Mouse (Mus musculus) neural tube, embryonic 14.5 days (tissue): Measurements from ENCODE around the gene Abhd17a. TPM values are rescaled to one million over a fixed set of nuclear protein-coding genes. Genes with fewer than 3 reads are reported as not detected.

Experiments used
- ATAC-seq: fragments of 200-750 bp; cut with Nextera tagmentation; 2 replicates; pipeline ENCODE4 v1.8.0; 2017; ENCODE audit warnings: low read depth, mild to moderate bottlenecking, moderate TSS enrichment, moderate library complexity
- H3K27ac ChIP-seq: fragments of 300-500 bp; sonication (generic); 2 replicates; pipeline ENCODE4 v1.5.1; 2014; ENCODE audit warnings: low read depth, mild to moderate bottlenecking, control low read depth, low read length, moderate library complexity, mixed read lengths
- H3K27me3 ChIP-seq: fragments of 300-500 bp; sonication (generic); 2 replicates; pipeline ENCODE4 v1.6.1; 2014; ENCODE audit warnings: low read length; ENCODE audit not compliant: control insufficient read depth, insufficient read depth
- H3K36me3 ChIP-seq: fragments of 300-500 bp; sonication (generic); 2 replicates; pipeline ENCODE4 v1.6.1; 2014; ENCODE audit warnings: low read length, mixed read lengths; ENCODE audit not compliant: control insufficient read depth, insufficient read depth
- H3K4me1 ChIP-seq: fragments of 300-500 bp; sonication (generic); 2 replicates; pipeline ENCODE4 v1.6.1; 2014; ENCODE audit warnings: low read length; ENCODE audit not compliant: control insufficient read depth, insufficient read depth
- H3K4me2 ChIP-seq: fragments of 300-500 bp; sonication (generic); 2 replicates; pipeline ENCODE4 v1.6.1; 2014; ENCODE audit warnings: mild to moderate bottlenecking, low read depth, low read length, control low read depth
- H3K4me3 ChIP-seq: fragments of 300-500 bp; sonication (generic); 2 replicates; pipeline ENCODE4 v1.5.1; 2014; ENCODE audit warnings: low read depth, low read length, control low read depth, mixed read lengths
- H3K9ac ChIP-seq: fragments of 300-500 bp; sonication (generic); replicated peaks from 2 replicates; pipeline ENCODE4 v1.6.1; 2014; ENCODE audit warnings: low read depth, mild to moderate bottlenecking, control low read depth, low read length, mixed read lengths
- H3K9me3 ChIP-seq: fragments of 300-500 bp; sonication (generic); 2 replicates; pipeline ENCODE4 v1.6.1; 2016; ENCODE audit warnings: low read length; ENCODE audit not compliant: control insufficient read depth
- WGBS: fragments of 180-500 bp; shearing (Covaris S2); extraction: QIAGEN DNeasy Blood & Tissue Kit; methylation state at CpG from one replicate; pipeline ENCODE4 v1.1.7; 2014; 5-methylcytosine and 5-hydroxymethylcytosine counted together
- polyA plus RNA-seq: library from polyadenylated mRNA; unstranded; fragments of >200 nt; fragmentation: Nextera tagmentation; extraction: Ambion mirVana; gene quantifications from 2 replicates; pipeline ENCODE4 v1.2.1, GENCODE M21; 2014

Abhd17a gene
- polyA plus RNA-seq, 1 experiment from 2014 or later: 155 TPM

GRCm38 (mm10) chr10:80583047-80583446, 7.1 kb downstream of the Abhd17a start:
- ATAC-seq: no peak
- 88% methylated on average over 5 of the region's 5 CpGs for WGBS
- Histone ChIP-seq H3K27me3 (no peaks in the 10 kb centered on the region), H3K4me2 (no peak overlapping the region), H3K9me3 (no peaks in the 10 kb centered on the region), H3K9ac (no peak overlapping the region), H3K4me1 (peaks cover 3% of the 10 kb centered on the region), H3K27ac (no peak overlapping the region), H3K4me3 (no peak overlapping the region), H3K36me3 (0 out of 2 replicates have a peak, but pooled peaks cover 6% of the 10 kb centered on the region)

- Histone ChIP-seq H3K9ac (peak overlapping the region; percentile 22; the same call in 1 of the 2 replicates), H3K27me3 (no peaks in the 10 kb centered on the region; the same call in 1 of the 2 replicates), H3K4me2 (0 out of 2 replicates have a peak overlapping the region, but pooled peaks have one; percentile 94), H3K36me3 (no peaks in the 10 kb centered on the region), H3K4me3 (no peak overlapping the region), H3K9me3 (no peaks in the 10 kb centered on the region), H3K4me1 (peaks cover 18% of the 10 kb centered on the region), H3K27ac (no peak overlapping the region)
- ATAC-seq: no peak
- WGBS: 9% methylated on average over 8 of the region's 8 CpGs
Measured at GRCm38 (mm10) chr10:80578911-80579310, 11.2 kb downstream of the Abhd17a start.

GRCm38 (mm10) chr10:80578131-80578750, 11.9 kb downstream of the Abhd17a start:
- Histone ChIP-seq H3K9me3 (no peaks in the 10 kb centered on the region), H3K4me3 (peak overlapping the region; percentile 76), H3K4me1 (peaks cover 22% of the 10 kb centered on the region), H3K9ac (peak overlapping the region; percentile 76), H3K27me3 (no peaks in the 10 kb centered on the region; the same call in 1 of the 2 replicates), H3K36me3 (no peaks in the 10 kb centered on the region), H3K27ac (peak overlapping the region; percentile 85), H3K4me2 (peak overlapping the region; percentile 94)
- peak; percentile 16 for ATAC-seq
- 1% methylated on average over 29 of the region's 29 CpGs for WGBS

- Histone ChIP-seq H3K27me3 (no peaks in the 10 kb centered on the region; the same call in 1 of the 2 replicates), H3K4me1 (peaks cover 22% of the 10 kb centered on the region), H3K9me3 (no peaks in the 10 kb centered on the region), H3K36me3 (no peaks in the 10 kb centered on the region), H3K4me3 (peak within 1 kb of the TSS; percentile 76), H3K4me2 (peak within 1 kb of the TSS; percentile 94), H3K9ac (peak within 1 kb of the TSS; percentile 76), H3K27ac (peak within 1 kb of the TSS; percentile 85)
- peak; percentile 75 for ATAC-seq
- under 1% methylated on average over 67 of the region's 97 CpGs for WGBS
Measured at GRCm38 (mm10) chr10:80577195-80578130, 12.7 kb downstream of the Abhd17a start, which contains the start of gene Klf16. Gene Klf16 (minus strand): TSS chr10:80577321.

DNA sequence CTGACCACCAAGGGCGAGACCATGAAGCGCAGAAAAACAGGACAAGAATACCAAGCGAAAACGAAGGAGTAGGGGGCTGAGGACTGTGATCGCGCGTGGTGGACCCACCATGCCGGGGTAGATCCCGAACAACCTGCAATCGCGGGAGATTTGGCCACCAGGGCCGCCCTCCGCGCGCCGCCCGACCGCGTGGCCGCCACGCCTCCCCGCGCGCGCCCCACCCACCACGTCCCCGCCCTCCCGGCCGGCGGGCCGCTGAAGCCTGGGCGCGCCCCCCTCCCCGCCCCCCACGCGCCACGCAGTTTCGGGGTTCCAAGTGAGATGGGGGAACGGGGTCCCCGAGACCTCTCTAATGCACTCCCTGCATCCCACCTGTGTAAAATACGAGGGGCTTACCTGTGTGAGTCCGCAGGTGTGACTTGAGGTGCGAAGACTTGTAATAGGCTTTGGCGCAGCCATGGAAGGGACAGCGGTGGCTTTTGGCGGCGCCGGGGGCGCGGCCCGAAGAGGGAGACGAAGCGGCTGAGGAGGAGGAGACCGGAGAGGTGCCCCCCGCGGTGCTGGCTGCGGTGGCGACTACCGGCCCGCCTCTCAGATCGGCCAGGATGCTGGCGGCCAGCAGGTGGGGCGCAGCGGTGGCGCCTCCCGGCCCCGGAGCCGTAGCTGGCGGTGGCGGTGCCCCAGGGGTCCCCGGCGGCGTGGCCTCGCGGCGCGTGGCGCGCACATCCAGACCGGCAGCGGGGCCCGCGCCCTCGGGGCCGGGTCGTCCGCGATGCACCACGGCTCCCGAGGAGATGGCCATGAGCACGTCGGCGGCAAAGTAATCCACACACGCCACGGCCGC, 13.6 kb downstream of the Abhd17a start:
- H3K9ac ChIP-seq: peak overlapping the region; percentile 76
- H3K9me3 ChIP-seq: no peaks in the 10 kb centered on the region
- H3K27ac ChIP-seq: peak overlapping the region; percentile 85
- no peaks in the 10 kb centered on the region; the same call in 1 of the 2 replicates for H3K27me3 ChIP-seq
- H3K36me3 ChIP-seq: no peaks in the 10 kb centered on the region
- peak overlapping the region; percentile 94 for H3K4me2 ChIP-seq
- peaks cover 23% of the 10 kb centered on the region for H3K4me1 ChIP-seq
- WGBS: under 1% methylated on average over 93 of the region's 96 CpGs
- peak overlapping the region; percentile 76 for H3K4me3 ChIP-seq
- peak; percentile 14; the same call in 1 of the 2 replicates for ATAC-seq

GRCm38 (mm10) chr10:80575925-80576324, 14.2 kb downstream of the Abhd17a start:
- Histone ChIP-seq H3K4me3 (peak overlapping the region; percentile 76), H3K27me3 (no peaks in the 10 kb centered on the region; the same call in 1 of the 2 replicates), H3K9ac (peak overlapping the region; percentile 76), H3K36me3 (no peaks in the 10 kb centered on the region), H3K9me3 (no peaks in the 10 kb centered on the region), H3K4me1 (peaks cover 29% of the 10 kb centered on the region), H3K4me2 (peak overlapping the region; percentile 94), H3K27ac (no peak overlapping the region)
- 15% methylated on average over 17 of the region's 17 CpGs for WGBS
- ATAC-seq: no peak

DNA sequence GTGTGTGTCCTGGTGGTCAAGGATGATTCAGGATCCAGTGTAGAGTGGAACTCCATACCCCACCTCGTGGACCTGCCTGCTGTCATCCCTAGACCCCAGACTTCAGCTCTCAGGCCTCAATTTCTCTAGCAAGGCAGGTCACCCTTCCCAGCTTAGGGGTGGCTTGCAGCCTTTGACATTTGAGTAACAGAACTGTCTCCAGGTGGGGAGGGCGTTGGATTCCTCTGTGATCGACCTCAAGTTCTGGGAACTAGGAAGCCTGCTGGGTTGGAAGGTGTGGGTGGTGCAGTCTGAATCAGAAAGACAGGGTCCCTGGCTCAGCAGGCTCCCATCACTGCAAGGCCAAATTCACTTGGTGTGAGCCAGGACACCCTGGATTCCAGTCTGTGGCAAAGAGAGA, 15.2 kb downstream of the Abhd17a start:
- no peak for ATAC-seq
- Histone ChIP-seq H3K4me2 (0 out of 2 replicates have a peak overlapping the region, but pooled peaks have one; percentile 94), H3K9me3 (no peaks in the 10 kb centered on the region), H3K4me3 (no peak overlapping the region), H3K4me1 (peaks cover 32% of the 10 kb centered on the region), H3K27ac (no peak overlapping the region), H3K27me3 (no peaks in the 10 kb centered on the region; the same call in 1 of the 2 replicates), H3K36me3 (no peaks in the 10 kb centered on the region), H3K9ac (no peak overlapping the region)
- WGBS: 83% methylated on average over 3 of the region's 3 CpGs

- WGBS: 51% methylated on average over 9 of the region's 9 CpGs
- Histone ChIP-seq H3K4me2 (no peak overlapping the region), H3K4me3 (no peak overlapping the region), H3K9me3 (no peaks in the 10 kb centered on the region), H3K27me3 (no peaks in the 10 kb centered on the region; the same call in 1 of the 2 replicates), H3K36me3 (no peaks in the 10 kb centered on the region), H3K4me1 (peaks cover 32% of the 10 kb centered on the region), H3K9ac (no peak overlapping the region; the same call in 1 of the 2 replicates), H3K27ac (no peak overlapping the region)
- no peak for ATAC-seq
Measured at GRCm38 (mm10) chr10:80573944-80574343, 16.2 kb downstream of the Abhd17a start.
